Mouse (Mus musculus) megakaryocyte, embryonic 14.5 days (primary cell): ENCODE measurements at regions not wholly inside any gene's neighbourhood (a gene's known extent, or its start where the extent isn't known, plus 50 kb on each side); places are given as distances from the start of the nearest gene placed in this dataset.

Source experiments
- H3K27me3 ChIP-seq: replicated peaks from 2 replicates; pipeline ENCODE3; 2012; ENCODE audit warnings: inconsistent platforms
- H3K36me3 ChIP-seq: replicated peaks from 2 replicates; pipeline ENCODE3; 2012; ENCODE audit warnings: low read length, inconsistent platforms, mixed read lengths
- H3K4me1 ChIP-seq: 2 replicates; pipeline ENCODE4 v1.6.1; 2012; ENCODE audit warnings: inconsistent platforms
- H3K4me3 ChIP-seq: replicated peaks from 2 replicates; pipeline ENCODE3; 2012; ENCODE audit warnings: moderate library complexity, mild to moderate bottlenecking, inconsistent platforms
- H3K9me3 ChIP-seq: 2 replicates; pipeline ENCODE4 v1.6.1; 2012; ENCODE audit warnings: inconsistent platforms
- FLI1 ChIP-seq: IDR thresholded peaks from 2 replicates; pipeline ENCODE4 v1.6.1; 2012; ENCODE audit warnings: low read length, inconsistent platforms, mixed read lengths
- GATA1 ChIP-seq: IDR thresholded peaks from 3 replicates; pipeline ENCODE4 v1.6.1; 2012; ENCODE audit warnings: mixed read lengths, low read length, inconsistent platforms, borderline replicate concordance

DNA sequence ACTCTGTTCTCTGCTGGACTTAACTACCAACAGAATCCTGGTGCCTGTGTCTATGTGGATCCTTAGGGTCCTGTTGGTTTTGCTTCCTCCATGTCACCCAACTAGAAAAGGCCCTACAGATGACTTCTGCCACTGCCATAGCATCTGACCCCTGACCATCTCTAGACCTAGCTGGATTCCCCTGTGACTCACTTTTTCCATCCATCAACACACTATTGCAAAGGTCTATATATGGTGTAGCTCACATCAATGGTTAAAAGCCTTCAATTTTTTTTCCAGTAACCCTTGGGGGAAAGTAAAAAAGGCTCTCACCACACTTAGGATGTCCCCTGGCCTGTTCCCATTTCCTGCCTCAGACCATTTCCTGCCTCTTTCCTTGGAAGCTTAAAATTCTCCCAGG lies 460.2 kb upstream of the Mki67 start:
- Histone ChIP-seq H3K27me3 (no peaks in the 10 kb centered on the region), H3K9me3 (peaks cover 28% of the 10 kb centered on the region)
- TF ChIP-seq FLI1: no peak
- TF ChIP-seq GATA1: no peak

DNA sequence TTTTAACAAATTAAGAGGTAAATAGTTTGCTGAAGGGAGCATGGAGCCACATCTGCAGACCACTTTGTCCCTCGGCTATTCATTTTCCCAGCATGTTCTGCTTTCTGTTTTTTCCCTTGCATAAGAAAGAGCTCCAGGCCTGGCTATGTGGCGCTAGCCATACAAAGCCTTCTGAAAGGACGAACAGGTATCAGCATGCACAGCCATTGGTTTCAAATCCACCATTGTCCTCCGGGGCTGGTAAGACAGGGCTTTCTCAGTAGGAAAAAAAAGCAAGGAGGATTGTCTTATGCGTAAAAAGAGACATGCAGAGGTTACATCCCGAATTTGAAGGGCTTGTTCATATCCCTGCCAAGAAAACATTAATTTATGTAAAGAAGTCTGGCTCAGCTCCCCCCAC lies 464.8 kb upstream of the Mki67 start:
- H3K4me1 ChIP-seq: no peaks in the 10 kb centered on the region
- H3K4me3 ChIP-seq: no peak overlapping the region
- no peaks in the 10 kb centered on the region for H3K27me3 ChIP-seq
- H3K36me3 ChIP-seq: no peaks in the 10 kb centered on the region
- TF ChIP-seq GATA1: no peak
- no peak for TF ChIP-seq FLI1
- peaks cover 28% of the 10 kb centered on the region for H3K9me3 ChIP-seq

More for the DNA sequence above, 460.2 kb upstream of the Mki67 start:
- H3K4me3 ChIP-seq: no peak overlapping the region
- no peaks in the 10 kb centered on the region for H3K36me3 ChIP-seq
- no peaks in the 10 kb centered on the region for H3K4me1 ChIP-seq

DNA sequence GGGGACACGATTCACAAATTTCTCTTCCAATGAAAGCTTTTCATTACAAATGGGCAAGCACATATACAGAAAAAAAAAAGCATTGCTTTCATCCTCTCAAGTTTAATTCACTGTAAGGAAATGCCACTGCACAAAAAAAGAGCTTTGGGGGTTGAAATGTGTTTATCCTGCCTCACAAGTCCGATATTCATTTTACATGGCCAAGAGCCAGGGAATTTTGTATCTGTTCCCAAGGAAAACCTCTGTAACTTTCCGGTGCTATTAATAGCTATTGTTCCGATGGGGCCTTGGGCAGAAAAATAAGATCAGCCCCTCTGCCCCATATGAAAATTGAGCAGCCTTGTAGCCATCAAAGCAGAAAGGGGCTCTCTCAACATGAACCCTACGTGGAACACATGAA lies 465.9 kb upstream of the Mki67 start:
- Histone ChIP-seq H3K27me3 (no peaks in the 10 kb centered on the region), H3K4me3 (no peak overlapping the region), H3K9me3 (peaks cover 19% of the 10 kb centered on the region), H3K36me3 (no peaks in the 10 kb centered on the region), H3K4me1 (no peaks in the 10 kb centered on the region)
- TF ChIP-seq GATA1 (no peak), FLI1 (no peak)

DNA sequence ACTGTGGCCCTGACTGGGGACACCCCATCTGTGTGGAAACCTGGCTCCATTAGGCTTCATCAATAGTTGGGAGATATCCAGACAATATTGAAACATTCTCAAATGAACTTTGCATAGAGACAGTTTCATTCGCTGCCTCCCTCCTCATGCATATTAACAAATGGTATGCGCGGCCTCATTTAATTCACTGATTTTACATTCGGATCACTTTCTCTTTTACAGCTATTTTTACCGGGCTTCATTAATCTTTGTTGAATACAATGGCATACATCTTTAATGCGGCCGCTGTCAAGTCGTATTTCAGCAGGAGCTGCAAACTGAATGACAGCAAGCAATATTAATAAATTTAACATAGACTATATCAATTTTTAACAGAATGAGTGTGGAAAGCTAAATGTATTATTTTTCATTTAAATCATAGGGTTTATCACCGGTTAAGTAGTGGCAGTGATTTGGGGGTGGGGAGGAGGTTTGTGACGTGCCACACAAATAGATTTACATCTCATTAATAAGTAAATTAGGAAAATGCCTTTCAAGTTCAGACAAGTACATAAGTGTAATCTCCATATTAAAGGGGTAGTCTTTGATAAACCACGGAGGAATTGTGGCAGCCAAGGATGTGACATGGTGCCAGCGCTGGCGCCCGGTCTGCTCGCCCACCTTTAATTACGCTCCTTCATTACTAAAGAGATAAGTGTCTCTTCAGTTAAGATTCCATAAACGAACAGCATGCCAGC lies 480.4 kb upstream of the Mki67 start:
- Histone ChIP-seq H3K36me3 (no peaks in the 10 kb centered on the region), H3K4me3 (no peak overlapping the region), H3K9me3 (no peaks in the 10 kb centered on the region), H3K4me1 (no peaks in the 10 kb centered on the region), H3K27me3 (no peaks in the 10 kb centered on the region)
- no peak for TF ChIP-seq FLI1
- TF ChIP-seq GATA1: no peak

DNA sequence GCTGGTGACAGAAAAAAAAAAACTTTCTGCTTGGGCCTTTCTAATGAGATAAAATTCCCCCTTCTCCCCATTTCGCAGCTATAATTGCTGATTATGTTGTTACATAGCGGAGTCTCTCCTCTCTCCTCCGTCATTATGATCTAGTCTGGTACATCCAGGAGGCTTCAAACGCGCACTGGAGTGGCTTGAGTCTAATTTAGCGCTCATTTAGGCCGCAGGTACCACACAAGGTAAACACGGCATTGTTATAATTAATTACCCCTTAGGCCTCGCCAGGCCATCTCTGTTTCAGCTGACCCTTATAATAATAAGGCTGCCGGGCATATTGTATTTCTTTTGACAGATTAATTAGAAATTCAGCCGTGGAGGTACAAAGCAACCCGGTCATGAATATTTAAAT lies 492.7 kb upstream of the Mki67 start:
- Histone ChIP-seq H3K4me1 (no peaks in the 10 kb centered on the region), H3K4me3 (no peak overlapping the region), H3K36me3 (no peaks in the 10 kb centered on the region), H3K9me3 (peaks cover 13% of the 10 kb centered on the region; the same call in 1 of the 2 replicates), H3K27me3 (no peaks in the 10 kb centered on the region)
- TF ChIP-seq GATA1: no peak

DNA sequence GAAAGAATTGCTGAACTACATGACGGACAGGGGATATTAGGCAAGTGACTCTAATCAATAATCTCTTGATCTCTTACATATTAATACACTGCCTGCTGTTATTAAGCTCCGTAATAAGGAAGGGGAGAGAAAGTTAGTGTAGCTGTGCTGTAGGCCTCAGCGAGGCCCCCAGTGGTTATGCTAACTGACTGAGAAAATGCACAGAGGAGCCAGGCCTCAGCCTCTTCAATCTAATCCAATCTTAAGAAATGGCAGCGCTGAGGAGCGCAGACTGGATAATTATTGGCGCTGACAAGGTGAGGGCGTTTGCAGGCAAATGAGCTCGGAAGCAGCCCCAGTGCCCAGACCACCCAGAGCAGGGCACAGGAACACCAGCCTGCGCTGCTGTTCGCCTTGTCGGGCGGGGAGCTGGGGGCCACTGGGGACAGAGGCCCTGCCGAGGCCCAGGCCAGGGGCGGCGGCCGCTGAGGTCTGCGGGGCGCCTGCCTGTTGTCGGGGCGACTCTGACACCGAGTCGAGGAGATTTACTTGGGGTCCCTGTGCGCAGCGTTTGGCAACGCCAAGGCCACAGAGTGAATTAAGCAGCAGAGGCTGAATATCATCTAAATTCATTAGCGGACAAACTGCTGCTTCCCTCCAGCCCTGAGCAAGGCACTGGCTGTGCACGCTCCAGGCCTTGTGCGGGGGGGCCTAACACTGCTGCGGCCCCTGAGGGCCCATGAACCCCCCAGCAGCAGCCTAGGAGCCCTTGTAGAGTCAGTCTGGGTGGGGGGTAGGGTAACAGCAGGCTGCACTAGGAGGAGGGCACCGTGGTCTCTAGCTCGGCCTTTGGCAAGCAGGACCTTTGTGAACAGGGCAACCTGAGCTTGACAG lies 493.4 kb upstream of the Mki67 start:
- no peak overlapping the region for H3K4me3 ChIP-seq
- H3K27me3 ChIP-seq: no peaks in the 10 kb centered on the region
- peaks cover 13% of the 10 kb centered on the region; the same call in 1 of the 2 replicates for H3K9me3 ChIP-seq

DNA sequence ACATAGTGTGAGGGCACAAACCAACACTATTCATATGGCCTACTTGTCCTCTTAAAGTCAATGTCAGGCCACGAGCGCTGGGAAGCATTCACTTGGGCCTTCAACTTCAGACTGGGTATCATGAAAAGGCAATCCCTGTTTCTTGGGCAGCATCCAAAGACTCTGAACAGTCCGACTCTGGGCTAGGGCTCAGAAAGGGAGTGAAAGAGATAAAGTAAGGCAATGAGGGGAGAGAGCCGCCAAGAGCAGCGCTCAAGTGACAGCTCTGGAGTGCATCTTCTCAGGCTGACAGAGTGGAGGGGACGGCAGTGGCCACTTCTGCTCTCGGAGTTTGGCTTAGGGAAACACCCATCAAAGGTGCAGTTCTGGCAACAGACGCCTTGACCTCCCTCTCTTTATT lies 496.3 kb upstream of the Mki67 start:
- Histone ChIP-seq H3K9me3 (peaks cover 19% of the 10 kb centered on the region; the same call in 1 of the 2 replicates), H3K36me3 (no peaks in the 10 kb centered on the region), H3K4me1 (no peaks in the 10 kb centered on the region), H3K27me3 (no peaks in the 10 kb centered on the region), H3K4me3 (no peak overlapping the region)
- TF ChIP-seq GATA1: no peak
- no peak for TF ChIP-seq FLI1

More for the DNA sequence above, 493.4 kb upstream of the Mki67 start:
- TF ChIP-seq FLI1 (no peak), GATA1 (no peak)
- Histone ChIP-seq H3K4me1 (no peaks in the 10 kb centered on the region), H3K36me3 (no peaks in the 10 kb centered on the region)

DNA sequence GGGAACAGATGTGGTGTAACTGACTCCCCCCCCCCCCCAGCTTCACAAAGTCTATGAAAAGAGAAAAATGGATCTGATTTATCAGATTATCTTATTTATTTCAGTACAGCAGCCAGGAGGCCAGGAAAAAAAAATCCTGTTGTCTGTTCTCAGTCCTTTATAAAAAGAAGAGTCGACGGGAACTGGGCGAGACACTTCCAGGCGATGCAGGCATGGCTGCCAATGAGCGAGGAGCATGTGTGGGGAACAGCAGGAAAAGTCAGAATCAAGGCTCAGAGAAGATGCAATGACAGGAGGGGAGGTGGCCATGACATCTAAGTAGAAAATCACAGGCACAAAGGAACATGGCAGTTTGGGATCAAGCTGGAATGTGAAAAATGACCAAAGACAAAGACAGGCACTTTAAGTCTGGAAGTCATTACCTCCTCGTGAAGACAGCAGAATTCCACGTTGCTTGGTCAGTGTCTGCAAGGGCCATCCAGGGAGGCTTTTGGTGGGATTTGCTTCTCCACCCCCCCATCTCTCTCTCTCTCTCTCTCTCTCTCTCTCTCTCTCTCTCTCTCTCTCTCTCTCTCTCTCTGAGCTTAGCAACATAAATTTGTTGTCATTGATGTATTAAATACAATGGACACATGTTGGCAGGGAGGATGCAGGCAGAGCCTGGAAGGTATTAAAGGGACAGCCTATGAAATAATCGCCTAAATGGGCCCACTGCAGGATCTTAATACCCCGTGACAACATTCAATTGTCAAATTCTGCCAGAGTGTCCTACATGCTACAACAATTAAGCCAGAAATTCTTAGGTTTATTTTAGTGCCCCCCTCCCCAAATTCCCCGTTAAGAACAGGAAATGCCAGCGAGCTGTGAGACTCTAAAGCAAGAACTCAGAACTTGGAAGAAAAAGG lies 497.1 kb upstream of the Mki67 start:
- no peaks in the 10 kb centered on the region for H3K4me1 ChIP-seq
- TF ChIP-seq FLI1: no peak
- TF ChIP-seq GATA1: no peak
- no peaks in the 10 kb centered on the region for H3K36me3 ChIP-seq
- no peaks in the 10 kb centered on the region for H3K27me3 ChIP-seq
- peaks cover 19% of the 10 kb centered on the region; the same call in 1 of the 2 replicates for H3K9me3 ChIP-seq
- H3K4me3 ChIP-seq: no peak overlapping the region

DNA sequence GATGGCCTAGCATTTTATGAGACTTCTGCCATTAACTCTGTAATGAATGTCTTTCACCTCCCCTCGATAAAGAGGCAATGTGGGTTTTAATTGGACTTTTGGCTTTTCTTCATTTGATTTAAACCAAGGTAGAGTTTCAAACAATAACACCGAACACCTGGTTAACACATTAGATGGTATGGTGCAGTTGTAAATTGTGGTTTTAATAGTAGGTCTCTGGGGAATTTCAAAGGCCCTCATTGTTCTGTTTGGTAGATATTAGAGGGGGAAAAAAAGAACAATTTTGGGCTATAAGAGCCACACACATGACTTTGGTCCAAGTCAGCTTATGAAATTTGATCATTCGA lies 497.8 kb upstream of the Mki67 start:
- Histone ChIP-seq H3K36me3 (no peaks in the 10 kb centered on the region), H3K27me3 (no peaks in the 10 kb centered on the region), H3K9me3 (peaks cover 19% of the 10 kb centered on the region; the same call in 1 of the 2 replicates), H3K4me1 (no peaks in the 10 kb centered on the region), H3K4me3 (no peak overlapping the region)
- no peak for TF ChIP-seq FLI1
- TF ChIP-seq GATA1: no peak

DNA sequence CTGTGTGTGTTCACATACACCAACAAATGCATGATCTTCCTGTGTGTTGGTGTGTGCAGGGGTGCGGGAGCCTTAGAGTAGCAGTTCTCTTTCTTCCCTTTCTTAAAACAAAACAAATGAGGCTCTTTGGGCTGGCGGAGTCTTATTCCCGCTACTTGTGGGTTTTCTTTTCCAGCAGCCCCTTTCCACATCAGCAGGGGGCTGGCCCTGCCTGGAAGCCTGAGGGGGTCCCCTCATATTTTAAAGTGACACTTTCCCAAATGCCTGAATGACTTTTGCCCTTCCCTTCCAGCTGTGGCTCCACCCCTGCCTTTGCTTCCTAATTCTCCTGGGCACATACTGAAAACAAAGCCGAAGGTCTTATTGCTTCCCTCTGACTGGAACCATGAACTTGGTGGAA lies 498.3 kb upstream of the Mki67 start:
- TF ChIP-seq GATA1: no peak
- TF ChIP-seq FLI1: no peak
- Histone ChIP-seq H3K36me3 (no peaks in the 10 kb centered on the region), H3K27me3 (no peaks in the 10 kb centered on the region), H3K4me1 (no peaks in the 10 kb centered on the region), H3K4me3 (no peak overlapping the region), H3K9me3 (peaks cover 17% of the 10 kb centered on the region; the same call in 1 of the 2 replicates)
